In genomic region chr8:94152513-94153300, GRCm38 (mm10) we compare ENCODE assay signal across 9 mouse cellular contexts. TPM values are rescaled to one million over a fixed set of nuclear protein-coding genes. Genes with fewer than 3 reads are reported as not detected.
A peak's percentile ranks its signal among the peaks of the same experiment; 100 is the strongest.
DNase-seq lines count a peak whose midpoint lies in the region; ATAC-seq lines count a peak whose summit lies in the region.
"Had no signal": no experiment of that assay in that cellular context is flagged by ENCODE, and none has a peak within 500 bp of the region (broad histone marks: within the 10 kb centered on the region; RNA-seq: fewer than 3 reads in every experiment).

Mt3 (plus strand) TSS chr8:94152607.

- peak; percentile 40 to 71 for DNase-seq in adrenal gland, adult (ENCODE audit: inconsistent age in 2 of 2, low spot score in 1 of 2)
- no peak for DNase-seq in adrenal gland, adult 8-10 months
- peak; percentile 88 to 90 for DNase-seq in cerebellum, postnatal 36 days
- peak; percentile 88 to 90 for DNase-seq in frontal cortex, postnatal 36 days (ENCODE audit: low spot score in 2 of 2)
- DNase-seq in left cerebral cortex, postnatal 10 days (ENCODE audit: extremely low spot score in 1 of 2, low spot score in 2 of 2), result peak; percentile 81 to 89
- peak; percentile 89 for DNase-seq in midbrain, embryonic 14.5 days
- DNase-seq in telencephalon, adult 2 months (ENCODE audit: low read depth, low spot score), result peak; percentile 72

- WGBS in hindbrain, embryonic 15.5 days, result 2% methylated on average over 29 of the region's 29 CpGs
- WGBS in midbrain, embryonic 14.5 days, result 2% methylated on average over 29 of the region's 29 CpGs

- peak within 1 kb of the TSS; percentile 88 for H3K4me2 ChIP-seq in hindbrain, embryonic 15.5 days
- H3K4me2 ChIP-seq in midbrain, embryonic 14.5 days (ENCODE audit: low read length), result peak within 1 kb of the TSS; percentile 91

- peak within 1 kb of the TSS; percentile 44 for H3K9ac ChIP-seq in hindbrain, embryonic 15.5 days
- H3K9ac ChIP-seq in midbrain, embryonic 14.5 days (replicated peaks; ENCODE audit: low read length), result peak within 1 kb of the TSS; percentile 56

- no peaks in the 10 kb centered on the region for H3K9me3 ChIP-seq in hindbrain, embryonic 15.5 days
- H3K9me3 ChIP-seq in midbrain, embryonic 14.5 days (ENCODE audit: control insufficient read depth, low read length), result no peaks in the 10 kb centered on the region

- no peaks in the 10 kb centered on the region for H3K36me3 ChIP-seq in hindbrain, embryonic 15.5 days
- no peaks in the 10 kb centered on the region for H3K36me3 ChIP-seq in midbrain, embryonic 14.5 days (ENCODE audit: control insufficient read depth, insufficient read depth, low read length)

- intact Hi-C loops in left cerebral cortex, postnatal 10 days (cut with DNase I), result loop anchor here (5.0 kb wide), 1 partner anchor 50 kb away; no protein-coding TSS in a partner anchor

- peak; percentile 90 for ATAC-seq in hindbrain, embryonic 15.5 days (ENCODE audit: low FRiP score, low read depth)
- ATAC-seq in midbrain, embryonic 14.5 days (ENCODE audit: low FRiP score, low TSS enrichment), result peak; percentile 86

- peaks cover 21% of the 10 kb centered on the region for H3K4me1 ChIP-seq in hindbrain, embryonic 15.5 days (replicated peaks)
- H3K4me1 ChIP-seq in midbrain, embryonic 14.5 days (ENCODE audit: control insufficient read depth, insufficient read depth, low read length), result peaks cover 13% of the 10 kb centered on the region; the same call in 1 of the 2 replicates

- peak within 1 kb of the TSS; percentile 45 for H3K4me3 ChIP-seq in hindbrain, embryonic 15.5 days
- H3K4me3 ChIP-seq in midbrain, embryonic 14.5 days (replicated peaks; ENCODE audit: low read depth, low read length), result peak within 1 kb of the TSS; percentile 46

- peaks cover 4% of the 10 kb centered on the region; the same call in 1 of the 2 replicates for H3K27me3 ChIP-seq in hindbrain, embryonic 15.5 days
- no peaks in the 10 kb centered on the region for H3K27me3 ChIP-seq in midbrain, embryonic 14.5 days (ENCODE audit: control insufficient read depth, insufficient read depth, low read length)

- peak within 1 kb of the TSS; percentile 67 for H3K27ac ChIP-seq in hindbrain, embryonic 15.5 days (replicated peaks)
- peak within 1 kb of the TSS; percentile 8; the same call in 1 of the 2 replicates for H3K27ac ChIP-seq in midbrain, embryonic 14.5 days (replicated peaks; ENCODE audit: low read depth, low read length)
- H3K27ac ChIP-seq: macrophage had no signal

RNA-seq across cellular contexts. Expression of gene Mt3, which starts in this region (rescaled TPM):
- total RNA-seq in adrenal gland, adult 8-10 months (2022), result 10 to 100 TPM in 2 of 4 experiments, 1 to 10 TPM in 2; 7.4 to 11.2 (median 9.6) TPM
- 211 and 230 TPM in 2 replicates for polyA plus RNA-seq in hindbrain, embryonic 15.5 days (2015; fragmentation: Nextera tagmentation; extraction: Ambion mirVana)
- total RNA-seq in left cerebral cortex, postnatal 10 days (2021), result 100 to 1,000 TPM; 452 to 527 TPM
- polyA plus RNA-seq in midbrain, embryonic 14.5 days (2014; fragmentation: Nextera tagmentation; extraction: Ambion mirVana), result 137 and 212 TPM in 2 replicates
- polyA plus RNA-seq: macrophage had no signal

Comparison
In these comparisons a context has a peak if more than half of its experiments do, and no peak if none do; other contexts are left out.
1. RNA of gene Mt3 (total RNA-seq): 452 to 527 TPM in left cerebral cortex, postnatal 10 days; 7.4 to 11.2 TPM in adrenal gland, adult 8-10 months; every median in the first group is over 10 times any median in the second.